Mouse (Mus musculus) intestine, postnatal 0 days (tissue): ENCODE results near the gene Dbp. TPM values are rescaled to one million over a fixed set of nuclear protein-coding genes. Genes with fewer than 3 reads are reported as not detected.
"Not testable (repeated sequence)": the region's sequence is repeated elsewhere in the genome, so short reads cannot be mapped to it uniquely, and the experiment has no call there.

Experiments
- ATAC-seq: fragments of 200-750 bp; cut with Nextera tagmentation; 2 replicates; pipeline ENCODE4 v1.8.0; 2017; ENCODE audit warnings: mild to moderate bottlenecking, moderate TSS enrichment, moderate library complexity
- H3K27ac ChIP-seq: fragments of 300-500 bp; sonication (generic); 2 replicates; pipeline ENCODE4 v1.5.1; 2014; ENCODE audit warnings: mild to moderate bottlenecking, low read depth, low read length, moderate library complexity
- H3K27me3 ChIP-seq: fragments of 300-500 bp; sonication (generic); replicated peaks from 2 replicates; pipeline ENCODE4 v1.6.1; 2014; ENCODE audit warnings: low read length, mixed read lengths; ENCODE audit not compliant: control insufficient read depth, insufficient read depth
- H3K36me3 ChIP-seq: fragments of 300-500 bp; sonication (generic); 2 replicates; pipeline ENCODE4 v1.6.1; 2014; ENCODE audit warnings: mild to moderate bottlenecking, moderate library complexity; ENCODE audit not compliant: control insufficient read depth, insufficient read depth
- H3K4me1 ChIP-seq: fragments of 300-500 bp; sonication (generic); replicated peaks from 2 replicates; pipeline ENCODE4 v1.6.1; 2014; ENCODE audit warnings: antibody characterized with exemption, low read length, mixed read lengths; ENCODE audit not compliant: control insufficient read depth, insufficient read depth
- H3K4me2 ChIP-seq: fragments of 300-500 bp; sonication (generic); replicated peaks from 2 replicates; pipeline ENCODE4 v1.6.1; 2014; ENCODE audit warnings: low read depth, mild to moderate bottlenecking, moderate library complexity
- H3K4me3 ChIP-seq: fragments of 300-500 bp; sonication (generic); 2 replicates; pipeline ENCODE4 v1.5.1; 2014; ENCODE audit warnings: low read depth, low read length
- H3K9ac ChIP-seq: fragments of 300-500 bp; sonication (generic); 2 replicates; pipeline ENCODE4 v1.6.1; 2014; ENCODE audit warnings: mild to moderate bottlenecking, low read depth, low read length
- H3K9me3 ChIP-seq: fragments of 300-500 bp; sonication (generic); 2 replicates; pipeline ENCODE4 v1.6.1; 2016; ENCODE audit warnings: mixed run types; ENCODE audit not compliant: control insufficient read depth
- CTCF ChIP-seq: sonication (generic); IDR thresholded peaks from 2 replicates; pipeline ENCODE4 v1.5.1; 2016; ENCODE audit warnings: low read depth, mild to moderate bottlenecking, control low read depth, antibody characterized with exemption, moderate library complexity
- whole genome bisulfite sequencing: fragments of 180-500 bp; shearing (Covaris S2); extraction: QIAGEN DNeasy Blood & Tissue Kit; methylation state at CpG from one replicate; pipeline ENCODE4 v1.1.7; 2014; 5-methylcytosine and 5-hydroxymethylcytosine counted together
- polyA plus RNA-seq: library from polyadenylated mRNA; unstranded; fragments of >200 nt; fragmentation: Nextera tagmentation; extraction: Ambion mirVana; gene quantifications from 2 replicates; pipeline ENCODE4 v1.2.1, GENCODE M21; 2015

Dbp gene
- polyA plus RNA-seq = 6.9 and 8.6 TPM in 2 replicates

DNA sequence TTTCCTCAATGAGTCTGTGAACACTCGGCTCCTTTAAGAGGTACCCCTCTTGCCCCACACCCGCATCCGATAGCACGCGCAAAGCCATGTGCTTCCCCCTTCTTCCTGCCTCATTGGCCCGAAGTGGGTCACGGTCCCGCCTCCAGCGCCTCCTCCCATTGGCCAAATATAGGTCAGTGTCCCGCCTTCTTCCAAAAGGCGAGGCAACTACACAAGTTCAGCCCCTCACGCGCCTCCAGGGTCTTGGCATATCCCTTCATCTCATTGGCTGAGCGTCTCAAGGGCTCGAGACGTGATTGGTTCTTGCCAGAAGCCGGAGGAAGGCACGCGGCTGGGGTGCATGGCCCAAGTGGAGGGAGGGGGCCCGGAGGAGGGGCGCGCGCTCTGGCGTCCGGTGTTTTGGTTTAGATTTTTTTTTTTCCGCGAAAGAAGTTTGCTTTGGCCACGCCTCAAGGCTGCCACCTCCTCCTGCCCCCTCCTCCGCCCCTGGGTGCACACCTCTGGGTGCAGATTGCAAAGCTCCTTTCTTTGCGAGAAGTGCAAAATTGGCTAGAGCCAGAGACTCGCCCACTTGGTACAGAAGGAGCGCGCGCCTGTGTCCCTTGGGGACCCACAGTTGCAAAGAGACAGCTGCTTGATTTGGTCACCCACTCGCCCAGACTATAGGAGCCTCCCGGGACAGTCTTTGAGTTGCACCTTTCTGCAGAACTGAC lies at the start of gene Dbp:
Gene Dbp, plus strand, starts transcription at position 359 of the 713 bp plus-strand sequence.
- Histone ChIP-seq H3K4me1 (peaks cover 28% of the 10 kb centered on the region), H3K9ac (peak within 1 kb of the TSS; percentile 84), H3K27ac (peak within 1 kb of the TSS; percentile 98), H3K36me3 (0 out of 2 replicates have a peak, but pooled peaks cover under 1% of the 10 kb centered on the region), H3K9me3 (no peaks in the 10 kb centered on the region), H3K4me3 (peak within 1 kb of the TSS; percentile 56), H3K27me3 (peaks cover 8% of the 10 kb centered on the region), H3K4me2 (peak within 1 kb of the TSS; percentile 95)
- ATAC-seq = peak; percentile 48
- no peak for TF ChIP-seq CTCF
- 0% methylated on average over 36 of the region's 36 CpGs for WGBS

DNA sequence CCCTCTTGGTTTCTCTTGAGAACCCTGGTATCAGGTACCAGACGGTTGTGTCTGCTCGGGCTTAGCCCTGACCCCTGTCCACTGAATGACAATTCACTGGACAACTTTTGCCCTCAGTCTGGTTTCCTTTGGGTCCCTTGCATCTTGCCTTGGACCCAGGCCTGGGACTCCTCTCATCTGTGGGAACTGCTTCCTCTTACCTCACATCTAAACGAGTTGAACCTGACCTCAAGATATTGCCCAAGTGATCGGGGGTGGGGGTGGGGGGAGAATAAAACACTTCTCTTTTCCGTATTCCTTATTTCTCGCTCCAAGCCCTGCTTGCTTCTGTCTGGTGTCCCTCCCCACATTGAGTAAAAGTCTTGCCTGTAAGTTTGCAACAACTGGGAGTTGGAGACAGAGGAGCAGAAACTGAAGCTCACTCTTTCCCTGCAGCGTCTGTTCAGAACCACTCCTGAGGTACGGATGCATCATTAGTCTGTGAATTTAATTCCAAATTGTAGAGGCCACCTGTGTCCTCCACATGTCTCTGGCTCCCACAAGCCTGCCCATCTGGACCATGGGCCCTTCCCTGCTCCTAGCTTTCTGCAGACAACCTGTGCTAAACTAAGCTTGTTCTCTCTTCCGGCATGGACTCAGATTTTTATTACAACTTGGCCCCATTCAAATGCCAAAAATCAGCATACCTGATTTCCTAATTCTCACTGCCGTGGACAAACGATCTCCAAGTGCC lies 44.0 kb upstream of the Dbp start:
- Histone ChIP-seq H3K4me2 (no peak overlapping the region), H3K27me3 (peaks cover 33% of the 10 kb centered on the region), H3K4me1 (no peaks in the 10 kb centered on the region), H3K9me3 (peaks cover 7% of the 10 kb centered on the region; the same call in 1 of the 2 replicates), H3K9ac (no peak overlapping the region), H3K4me3 (no peak overlapping the region), H3K36me3 (no peaks in the 10 kb centered on the region), H3K27ac (no peak overlapping the region)
- 82% methylated on average over 11 of the region's 11 CpGs for WGBS
- ATAC-seq = no peak
- TF ChIP-seq CTCF = no peak

DNA sequence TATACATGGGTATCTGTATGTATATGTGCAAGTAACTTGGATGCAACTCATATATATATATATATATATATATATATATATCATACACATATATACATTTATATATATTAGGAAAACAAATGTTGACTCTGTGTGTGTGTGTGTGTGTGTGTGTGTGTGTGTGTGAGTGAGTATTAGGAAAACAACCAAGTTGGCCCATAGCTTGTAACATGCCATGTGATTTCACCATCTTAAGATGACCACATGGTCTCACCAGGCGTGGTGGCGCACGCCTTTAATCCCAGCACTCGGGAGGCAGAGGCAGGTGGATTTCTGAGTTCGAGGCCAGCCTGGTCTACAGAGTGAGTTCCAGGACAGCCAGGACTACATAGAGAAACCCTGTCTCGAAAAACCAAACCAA lies 43.2 kb upstream of the Dbp start:
- not testable (repeated sequence) for H3K4me2 ChIP-seq, H3K36me3 ChIP-seq, H3K4me3 ChIP-seq, H3K27ac ChIP-seq, H3K4me1 ChIP-seq, H3K9me3 ChIP-seq, ATAC-seq, H3K9ac ChIP-seq
- WGBS = 92% methylated on average over 6 of the region's 6 CpGs
- H3K27me3 ChIP-seq = peaks cover 41% of the 10 kb centered on the region

DNA sequence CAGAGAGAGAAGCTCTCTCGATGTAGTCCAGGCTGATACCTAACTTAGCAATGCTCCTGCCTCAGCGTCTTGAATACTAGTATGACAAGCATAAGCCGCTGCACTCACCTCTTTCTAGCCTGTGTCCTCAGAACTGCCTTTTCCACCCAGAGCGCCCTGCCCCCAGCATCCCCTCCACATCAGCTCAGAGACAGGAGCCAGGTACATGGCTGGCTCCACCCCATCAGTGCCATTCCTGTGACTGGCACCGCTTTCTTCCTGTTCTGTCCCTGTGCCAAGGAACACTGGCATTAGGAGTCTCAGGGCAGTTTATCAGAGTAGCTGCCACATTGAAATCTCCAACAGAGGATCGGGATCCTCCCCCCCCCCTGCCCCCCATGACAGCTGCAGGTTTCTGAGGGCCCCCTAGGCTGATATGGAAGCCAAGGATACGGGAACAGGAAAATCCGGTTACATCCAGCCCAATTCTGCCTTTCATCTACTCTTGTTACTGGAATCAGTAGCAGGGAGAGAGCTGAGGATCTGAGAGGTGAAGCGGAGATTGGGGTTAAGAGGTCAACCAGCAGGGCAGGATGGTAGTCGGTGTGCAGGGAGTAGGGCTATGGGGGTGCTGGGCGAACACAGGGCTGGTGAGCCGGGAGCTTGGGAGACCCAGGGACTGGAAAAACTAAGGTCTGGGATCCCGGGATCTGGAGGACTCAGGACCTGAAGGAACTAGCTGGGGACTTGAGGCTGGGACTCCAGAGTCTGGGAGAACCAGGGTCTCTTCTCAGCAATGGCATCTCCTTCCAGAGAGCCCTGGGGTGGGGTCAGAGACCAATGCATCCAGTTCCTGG lies 39.4 kb upstream of the Dbp start:
- Histone ChIP-seq H3K4me3 (peak overlapping the region; percentile 1; the same call in 1 of the 2 replicates), H3K27me3 (peaks cover 54% of the 10 kb centered on the region), H3K27ac (no peak overlapping the region), H3K4me1 (no peaks in the 10 kb centered on the region), H3K4me2 (peak overlapping the region; percentile 1; the same call in 1 of the 2 replicates), H3K9ac (no peak overlapping the region), H3K36me3 (no peaks in the 10 kb centered on the region), H3K9me3 (no peaks in the 10 kb centered on the region)
- no peak for ATAC-seq
- TF ChIP-seq CTCF = no peak
- WGBS = 36% methylated on average over 13 of the region's 13 CpGs

DNA sequence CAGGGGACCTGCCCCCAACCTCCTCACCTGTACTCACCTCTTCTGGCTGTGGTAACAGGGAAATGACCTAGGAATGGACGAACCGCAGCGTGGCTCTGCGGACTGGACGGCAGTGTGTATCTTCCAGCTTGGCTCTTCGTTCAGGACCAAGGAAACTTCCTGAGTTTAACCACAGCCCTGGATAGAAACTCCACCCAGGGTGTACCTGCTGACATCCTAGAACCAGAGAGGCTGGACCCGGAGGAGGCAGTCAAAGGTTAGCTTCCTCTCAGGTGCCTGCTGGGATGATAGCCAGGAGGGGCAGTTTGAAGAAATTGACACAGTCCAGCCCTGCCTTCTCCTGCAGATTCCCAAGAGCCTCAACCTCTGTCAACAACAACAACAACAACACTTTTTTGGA lies 38.7 kb upstream of the Dbp start, which contains the start of gene Fut2:
Gene Fut2, minus strand, starts transcription at position 234 of the 400 bp plus-strand sequence.
- no peak; the same call in 1 of the 2 replicates for ATAC-seq
- H3K27ac ChIP-seq = no peak within 1 kb of the TSS
- H3K27me3 ChIP-seq = peaks cover 51% of the 10 kb centered on the region
- H3K9ac ChIP-seq = no peak within 1 kb of the TSS
- WGBS = 47% methylated on average over 7 of the region's 7 CpGs
- H3K4me1 ChIP-seq = no peaks in the 10 kb centered on the region
- peak within 1 kb of the TSS; percentile 1; the same call in 1 of the 2 replicates for H3K4me2 ChIP-seq
- H3K36me3 ChIP-seq = no peaks in the 10 kb centered on the region
- H3K4me3 ChIP-seq = peak within 1 kb of the TSS; percentile 1; the same call in 1 of the 2 replicates
- TF ChIP-seq CTCF = no peak
- H3K9me3 ChIP-seq = no peaks in the 10 kb centered on the region
